Mouse (Mus musculus) embryo, embryonic 10 days (tissue): ENCODE results near the gene Rnasek.
A peak's percentile ranks its signal among the peaks of the same experiment; 100 is the strongest.

Experiments
- DNase-seq: peaks from one replicate; pipeline ENCODE4 v3.0.0-alpha.2; 2015; ENCODE audit warnings: low spot score

Rnasek gene

GRCm38 (mm10) chr11:70239541-70240279 lies at the start of gene Rnasek, which contains the start of gene Gm21988:
Gene Rnasek (minus strand): TSS chr11:70239842.
Gene Gm21988 (minus strand): TSS chr11:70239830.
- DNase-seq: peak; percentile 93

GRCm38 (mm10) chr11:70289236-70289635 lies 49.6 kb upstream of the Rnasek start:
- no peak for DNase-seq

GRCm38 (mm10) chr11:70288102-70288501 lies 48.5 kb upstream of the Rnasek start:
- no peak for DNase-seq

GRCm38 (mm10) chr11:70285686-70286085 lies 46.0 kb upstream of the Rnasek start:
- DNase-seq: no peak

GRCm38 (mm10) chr11:70284757-70285156 lies 45.1 kb upstream of the Rnasek start:
- DNase-seq: no peak

GRCm38 (mm10) chr11:70283666-70284065 lies 44.0 kb upstream of the Rnasek start:
- DNase-seq: no peak

- no peak for DNase-seq
Measured at GRCm38 (mm10) chr11:70280441-70280840, 40.8 kb upstream of the Rnasek start.

GRCm38 (mm10) chr11:70278961-70279360 lies 39.3 kb upstream of the Rnasek start:
- DNase-seq: no peak

GRCm38 (mm10) chr11:70271641-70272040 lies 32.0 kb upstream of the Rnasek start:
- no peak for DNase-seq

- DNase-seq: no peak
Measured at GRCm38 (mm10) chr11:70266405-70266804, 26.8 kb upstream of the Rnasek start.

GRCm38 (mm10) chr11:70265819-70266218 lies 26.2 kb upstream of the Rnasek start:
- DNase-seq: no peak

- DNase-seq: no peak
Measured at GRCm38 (mm10) chr11:70265252-70265651, 25.6 kb upstream of the Rnasek start.

- no peak for DNase-seq
Measured at GRCm38 (mm10) chr11:70259035-70259434, 19.4 kb upstream of the Rnasek start.

- peak; percentile 74 for DNase-seq
Measured at GRCm38 (mm10) chr11:70254931-70255531, 15.4 kb upstream of the Rnasek start, which contains the start of gene Alox12. Gene Alox12 (minus strand): TSS chr11:70255353.

GRCm38 (mm10) chr11:70254337-70254736 lies 14.7 kb upstream of the Rnasek start:
- no peak for DNase-seq

- DNase-seq: no peak
Measured at GRCm38 (mm10) chr11:70251853-70252252, 12.2 kb upstream of the Rnasek start.

GRCm38 (mm10) chr11:70250150-70250549 lies 10.5 kb upstream of the Rnasek start:
- DNase-seq: no peak

- peak; percentile 60 for DNase-seq
Measured at GRCm38 (mm10) chr11:70247136-70247845, 7.6 kb upstream of the Rnasek start.

GRCm38 (mm10) chr11:70242591-70242990 lies 2.9 kb upstream of the Rnasek start:
- no peak for DNase-seq

- no peak for DNase-seq
Measured at GRCm38 (mm10) chr11:70238591-70239440, 826 bp downstream of the Rnasek start.

- DNase-seq: peak; percentile 98
Measured at GRCm38 (mm10) chr11:70237457-70238167, 2.0 kb downstream of the Rnasek start, which contains the start of gene 0610010K14Rik. Gene 0610010K14Rik (minus strand): TSS chr11:70237914.
